Mouse (Mus musculus): ENCODE results near the gene Efna4. TPM values are rescaled to one million over a fixed set of nuclear protein-coding genes. Genes with fewer than 3 reads are reported as not detected.

Efna4 gene
- polyA plus RNA-seq, 1 experiment from 2014 or later: 47.1 TPM

GRCm38 (mm10) chr3:89356029-89356428 is 18.2 kb upstream of the Efna4 start:
- no peak for ATAC-seq (ENCODE audit: insufficient number of reproducible peaks, insufficient read depth, low FRiP score, low TSS enrichment)
- 0 out of 2 replicates have a peak, but pooled peaks cover 15% of the 10 kb centered on the region for H3K27me3 ChIP-seq
- H3K4me1 ChIP-seq: peaks cover 3% of the 10 kb centered on the region; the same call in 1 of the 2 replicates

GRCm38 (mm10) chr3:89355512-89355902 is 17.7 kb upstream of the Efna4 start:
- Histone ChIP-seq H3K4me3 (no peak overlapping the region), H3K4me1 (peaks cover 5% of the 10 kb centered on the region), H3K27me3 (peaks cover 18% of the 10 kb centered on the region; the same call in 1 of the 2 replicates), H3K36me3 (no peaks in the 10 kb centered on the region), H3K27ac (no peak overlapping the region), H3K4me2 (replicated peaks) (no peak overlapping the region), H3K9me3 (no peaks in the 10 kb centered on the region), H3K9ac (no peak overlapping the region)
- 78% methylated on average over 6 of the region's 6 CpGs for WGBS
- ATAC-seq (ENCODE audit: insufficient number of reproducible peaks, insufficient read depth, low FRiP score, low TSS enrichment): no peak

More at GRCm38 (mm10) chr3:89356029-89356428, 18.2 kb upstream of the Efna4 start:
- H3K27ac ChIP-seq: no peak overlapping the region
- H3K4me3 ChIP-seq: no peak overlapping the region
- WGBS: 73% methylated on average over 9 of the region's 9 CpGs
- H3K36me3 ChIP-seq: no peaks in the 10 kb centered on the region
- no peaks in the 10 kb centered on the region for H3K9me3 ChIP-seq
- no peak overlapping the region for H3K4me2 ChIP-seq (replicated peaks)
- H3K9ac ChIP-seq: no peak overlapping the region

- Histone ChIP-seq H3K27me3 (peaks cover 23% of the 10 kb centered on the region; the same call in 1 of the 2 replicates), H3K27ac (no peak overlapping the region)
- ATAC-seq (ENCODE audit: insufficient number of reproducible peaks, insufficient read depth, low FRiP score, low TSS enrichment): no peak
Measured at GRCm38 (mm10) chr3:89354816-89355511, 17.1 kb upstream of the Efna4 start.

GRCm38 (mm10) chr3:89351271-89351670 is 13.4 kb upstream of the Efna4 start:
- no peak for ATAC-seq (ENCODE audit: insufficient number of reproducible peaks, insufficient read depth, low FRiP score, low TSS enrichment)
- peaks cover 44% of the 10 kb centered on the region for H3K27me3 ChIP-seq
- WGBS: 43% methylated on average over 5 of the region's 5 CpGs

More at GRCm38 (mm10) chr3:89354816-89355511, 17.1 kb upstream of the Efna4 start:
- Histone ChIP-seq H3K9me3 (no peaks in the 10 kb centered on the region), H3K4me2 (replicated peaks) (no peak overlapping the region), H3K4me3 (no peak overlapping the region), H3K36me3 (no peaks in the 10 kb centered on the region), H3K4me1 (peaks cover 9% of the 10 kb centered on the region), H3K9ac (no peak overlapping the region)
- 21% methylated on average over 5 of the region's 5 CpGs for WGBS

GRCm38 (mm10) chr3:89349869-89350501 is 12.2 kb upstream of the Efna4 start, which contains the start of gene Adam15:
Gene Adam15 (minus strand): TSS chr3:89349996.
- Histone ChIP-seq H3K4me2 (replicated peaks) (peak within 1 kb of the TSS; percentile 97), H3K27me3 (peaks cover 44% of the 10 kb centered on the region), H3K9ac (peak within 1 kb of the TSS; percentile 65), H3K4me1 (peaks cover 19% of the 10 kb centered on the region), H3K27ac (peak within 1 kb of the TSS; percentile 46; the same call in 1 of the 2 replicates), H3K4me3 (peak within 1 kb of the TSS; percentile 66), H3K9me3 (no peaks in the 10 kb centered on the region), H3K36me3 (peaks cover 20% of the 10 kb centered on the region; the same call in 1 of the 2 replicates)
- peak; percentile 81 for ATAC-seq (ENCODE audit: insufficient number of reproducible peaks, insufficient read depth, low FRiP score, low TSS enrichment)
- WGBS: under 1% methylated on average over 55 of the region's 59 CpGs

More at GRCm38 (mm10) chr3:89351271-89351670, 13.4 kb upstream of the Efna4 start:
- H3K4me3 ChIP-seq: no peak overlapping the region
- H3K4me2 ChIP-seq (replicated peaks): no peak overlapping the region
- peaks cover 21% of the 10 kb centered on the region for H3K4me1 ChIP-seq
- 0 out of 2 replicates have a peak, but pooled peaks cover 8% of the 10 kb centered on the region for H3K36me3 ChIP-seq
- no peak overlapping the region for H3K9ac ChIP-seq
- H3K9me3 ChIP-seq: no peaks in the 10 kb centered on the region
- no peak overlapping the region for H3K27ac ChIP-seq

- no peaks in the 10 kb centered on the region for H3K9me3 ChIP-seq
- under 1% methylated on average over 38 of the region's 38 CpGs for WGBS
- peak overlapping the region; percentile 66 for H3K4me3 ChIP-seq
- H3K27ac ChIP-seq: peak overlapping the region; percentile 46; the same call in 1 of the 2 replicates
- peaks cover 28% of the 10 kb centered on the region for H3K36me3 ChIP-seq
- no peak for ATAC-seq (ENCODE audit: insufficient number of reproducible peaks, insufficient read depth, low FRiP score, low TSS enrichment)
- peak overlapping the region; percentile 65 for H3K9ac ChIP-seq
- peaks cover 17% of the 10 kb centered on the region for H3K4me1 ChIP-seq
- H3K27me3 ChIP-seq: peaks cover 44% of the 10 kb centered on the region
- peak overlapping the region; percentile 97 for H3K4me2 ChIP-seq (replicated peaks)
Measured at GRCm38 (mm10) chr3:89348911-89349868, 11.4 kb upstream of the Efna4 start.

- Histone ChIP-seq H3K9me3 (no peaks in the 10 kb centered on the region), H3K9ac (no peak overlapping the region), H3K27me3 (peaks cover 39% of the 10 kb centered on the region), H3K36me3 (peaks cover 39% of the 10 kb centered on the region), H3K4me2 (replicated peaks) (no peak overlapping the region), H3K4me3 (no peak overlapping the region), H3K4me1 (peaks cover 17% of the 10 kb centered on the region), H3K27ac (no peak overlapping the region)
- no peak for ATAC-seq (ENCODE audit: insufficient number of reproducible peaks, insufficient read depth, low FRiP score, low TSS enrichment)
- WGBS: 50% methylated on average over 1 of the region's 1 CpGs
Measured at GRCm38 (mm10) chr3:89347916-89348315, 10.1 kb upstream of the Efna4 start.

GRCm38 (mm10) chr3:89346815-89347540 is 9.2 kb upstream of the Efna4 start:
- 74% methylated on average over 10 of the region's 10 CpGs for WGBS
- Histone ChIP-seq H3K27me3 (peaks cover 36% of the 10 kb centered on the region), H3K9ac (no peak overlapping the region), H3K27ac (no peak overlapping the region), H3K4me3 (no peak overlapping the region), H3K4me1 (peaks cover 17% of the 10 kb centered on the region), H3K4me2 (replicated peaks) (no peak overlapping the region), H3K36me3 (peaks cover 48% of the 10 kb centered on the region), H3K9me3 (no peaks in the 10 kb centered on the region)
- ATAC-seq (ENCODE audit: insufficient number of reproducible peaks, insufficient read depth, low FRiP score, low TSS enrichment): no peak

- 83% methylated on average over 7 of the region's 7 CpGs for WGBS
- Histone ChIP-seq H3K9ac (no peak overlapping the region), H3K4me1 (peaks cover 27% of the 10 kb centered on the region), H3K4me2 (replicated peaks) (no peak overlapping the region), H3K4me3 (no peak overlapping the region), H3K36me3 (peaks cover 49% of the 10 kb centered on the region), H3K27ac (no peak overlapping the region), H3K9me3 (no peaks in the 10 kb centered on the region), H3K27me3 (peaks cover 15% of the 10 kb centered on the region; the same call in 1 of the 2 replicates)
- no peak for ATAC-seq (ENCODE audit: insufficient number of reproducible peaks, insufficient read depth, low FRiP score, low TSS enrichment)
Measured at GRCm38 (mm10) chr3:89343279-89343678, 5.5 kb upstream of the Efna4 start.

- 94% methylated on average over 4 of the region's 4 CpGs for WGBS
- Histone ChIP-seq H3K27me3 (0 out of 2 replicates have a peak, but pooled peaks cover 3% of the 10 kb centered on the region), H3K4me1 (peaks cover 31% of the 10 kb centered on the region), H3K4me3 (no peak overlapping the region), H3K9ac (no peak overlapping the region; the same call in 1 of the 2 replicates), H3K27ac (no peak overlapping the region; the same call in 1 of the 2 replicates), H3K36me3 (peaks cover 44% of the 10 kb centered on the region), H3K4me2 (replicated peaks) (no peak overlapping the region), H3K9me3 (no peaks in the 10 kb centered on the region)
- ATAC-seq (ENCODE audit: insufficient number of reproducible peaks, insufficient read depth, low FRiP score, low TSS enrichment): no peak
Measured at GRCm38 (mm10) chr3:89341794-89342193, 4.0 kb upstream of the Efna4 start.
